Comparison of ENCODE assay signal across 9 mouse cellular contexts in genomic region chr2:167595761-167596171, GRCm38 (mm10). TPM values are rescaled to one million over a fixed set of nuclear protein-coding genes. Genes with fewer than 3 reads are reported as not detected.
DNase-seq lines count a peak whose midpoint lies in the region; ATAC-seq and TF ChIP-seq lines count a peak whose summit lies in the region.
"Had no signal": no experiment of that assay in that cellular context is flagged by ENCODE, and none has a peak within 500 bp of the region (broad histone marks: within the 10 kb centered on the region; RNA-seq: fewer than 3 reads in every experiment).

No protein-coding gene starts in this region.

- peak overlapping the region; percentile 2; the same call in 1 of the 2 replicates for H3K9ac ChIP-seq in heart, embryonic 14.5 days (ENCODE audit: low read length)
- H3K9ac ChIP-seq in limb, embryonic 15.5 days = no peak overlapping the region; the same call in 1 of the 2 replicates

- H3K9me3 ChIP-seq in heart, embryonic 14.5 days (ENCODE audit: control insufficient read depth, low read length) = no peaks in the 10 kb centered on the region
- no peaks in the 10 kb centered on the region for H3K9me3 ChIP-seq in limb, embryonic 15.5 days

- WGBS in heart, embryonic 14.5 days = 46% methylated on average over 14 of the region's 14 CpGs
- WGBS in limb, embryonic 15.5 days = 19% methylated on average over 14 of the region's 14 CpGs

- H3K4me2 ChIP-seq in heart, embryonic 14.5 days (ENCODE audit: low read length) = no peak overlapping the region
- H3K4me2 ChIP-seq in limb, embryonic 15.5 days = peak overlapping the region; percentile 17; the same call in 1 of the 2 replicates

- ATAC-seq in heart, embryonic 14.5 days (ENCODE audit: insufficient number of reproducible peaks, insufficient read depth, low FRiP score, low read depth) = no peak
- ATAC-seq in limb, embryonic 15.5 days (ENCODE audit: insufficient number of reproducible peaks, low FRiP score, low TSS enrichment, low read depth) = no peak
- ATAC-seq: Patski had no signal

- DNase-seq in layer of hippocampus, adult 2 months (ENCODE audit: low spot score in 2 of 2) = no peak
- no peak for DNase-seq in layer of hippocampus, adult 18-20 months (ENCODE audit: low spot score in 2 of 2)
- DNase-seq in embryo, embryonic 11.5 days (ENCODE audit: low read depth, low spot score) = peak; percentile 62
- DNase-seq in right cerebral cortex, postnatal 4 days = no peak
- no peak for DNase-seq in layer of hippocampus, postnatal 14 days (ENCODE audit: low spot score in 2 of 2)
- no peak for DNase-seq in left cerebral cortex, adult 11 months (ENCODE audit: low spot score)

- TF ChIP-seq CTCF in layer of hippocampus, adult 2 months (conservative IDR thresholded peaks at IDR 0.05) = no peak

- no peak overlapping the region for H3K4me3 ChIP-seq in layer of hippocampus, adult 2 months
- H3K4me3 ChIP-seq in heart, embryonic 14.5 days (ENCODE audit: control insufficient read depth in 1 of 2, insufficient read depth in 1 of 2, low read depth in 1 of 2, low read length in 2 of 2) = no peak overlapping the region
- no peak overlapping the region for H3K4me3 ChIP-seq in limb, embryonic 15.5 days

- H3K27me3 ChIP-seq in heart, embryonic 14.5 days (ENCODE audit: control insufficient read depth, insufficient read depth, low read length) = no peaks in the 10 kb centered on the region
- H3K27me3 ChIP-seq in limb, embryonic 15.5 days = no peaks in the 10 kb centered on the region
- H3K27me3 ChIP-seq: Patski had no signal

- peak overlapping the region; percentile 39; the same call in 1 of the 2 replicates for H3K27ac ChIP-seq in layer of hippocampus, adult 2 months
- H3K27ac ChIP-seq in heart, embryonic 14.5 days (replicated peaks in 1 of 2; ENCODE audit: control insufficient read depth in 1 of 2, insufficient read depth in 1 of 2, low read depth in 2 of 2, low read length in 2 of 2) = peak overlapping the region; percentile 28 to 74; a peak in 3 of 4 replicates
- H3K27ac ChIP-seq in limb, embryonic 15.5 days = peak overlapping the region; percentile 94

- peaks cover 40 to 47% of the 10 kb centered on the region in 2 experiments for H3K4me1 ChIP-seq in heart, embryonic 14.5 days (ENCODE audit: control insufficient read depth in 2 of 2, insufficient read depth in 2 of 2, low read length in 2 of 2)
- H3K4me1 ChIP-seq in limb, embryonic 15.5 days = peaks cover 83% of the 10 kb centered on the region

- no peaks in the 10 kb centered on the region for H3K36me3 ChIP-seq in heart, embryonic 14.5 days (ENCODE audit: control insufficient read depth, insufficient read depth, low read length)
- no peaks in the 10 kb centered on the region for H3K36me3 ChIP-seq in limb, embryonic 15.5 days

RNA-seq across cellular contexts. Expression of gene Ube2v1, which starts 36.1 kb away (rescaled TPM):
- total RNA-seq in layer of hippocampus, adult 2 months (2021) = 100 to 1,000 TPM; 216 to 232 TPM
- total RNA-seq in layer of hippocampus, adult 18-20 months (2021) = 100 to 1,000 TPM; 235 to 247 TPM
- polyA plus RNA-seq in heart, embryonic 14.5 days (2014; fragmentation: Nextera tagmentation; extraction: Ambion mirVana) = 166 and 175 TPM in 2 replicates
- 289 and 315 TPM in 2 replicates for polyA plus RNA-seq in limb, embryonic 15.5 days (2015; fragmentation: Nextera tagmentation; extraction: Ambion mirVana)
- 100 to 1,000 TPM; 242 to 247 TPM for total RNA-seq in layer of hippocampus, postnatal 14 days (2021)

RNA-seq across cellular contexts. Expression of gene Snai1, which starts 57.8 kb away (rescaled TPM):
- total RNA-seq in layer of hippocampus, adult 2 months (2021) = under 1 TPM; 0.64 to 0.82 TPM
- total RNA-seq in layer of hippocampus, adult 18-20 months (2021) = under 1 TPM; 0.32 to 0.53 TPM
- polyA plus RNA-seq in heart, embryonic 14.5 days (2014; fragmentation: Nextera tagmentation; extraction: Ambion mirVana) = 11.8 and 12.5 TPM in 2 replicates
- polyA plus RNA-seq in limb, embryonic 15.5 days (2015; fragmentation: Nextera tagmentation; extraction: Ambion mirVana) = 52.6 and 61.2 TPM in 2 replicates
- under 1 TPM; 0.53 to 0.79 TPM for total RNA-seq in layer of hippocampus, postnatal 14 days (2021)

Comparison
In these comparisons a context has a peak if more than half of its experiments do, and no peak if none do; other contexts are left out.
1. H3K27ac ChIP-seq: peak in every context shown above with its lines; median percentile 94 in limb, embryonic 15.5 days; 51 in heart, embryonic 14.5 days; 39 in layer of hippocampus, adult 2 months.